14 mouse cellular contexts compared by ENCODE assay signal in the genomic region with DNA sequence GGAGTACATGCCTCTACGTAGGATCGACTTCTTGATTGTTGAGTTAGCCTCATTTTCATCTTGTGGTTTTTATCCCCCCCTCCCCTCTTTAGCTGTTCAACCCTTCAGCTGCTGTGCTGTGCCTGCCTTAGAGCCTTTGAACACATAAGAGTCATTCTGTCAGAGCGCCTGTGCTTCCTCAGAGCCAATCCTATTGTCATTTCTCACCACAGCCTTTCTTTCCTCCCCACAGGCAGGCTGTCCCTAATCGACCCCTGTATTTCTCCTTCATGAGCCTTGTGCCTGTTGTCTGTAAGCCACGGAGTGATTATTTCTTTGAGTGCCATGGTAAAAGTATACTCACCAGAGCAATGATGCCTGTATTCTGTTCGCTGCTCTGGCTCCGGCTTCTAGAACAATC. TPM values are rescaled to one million over a fixed set of nuclear protein-coding genes. Genes with fewer than 3 reads are reported as not detected.
A peak's percentile ranks its signal among the peaks of the same experiment; 100 is the strongest.
DNase-seq lines count a peak whose midpoint lies in the region; ATAC-seq and TF ChIP-seq lines count a peak whose summit lies in the region.
"Had no signal": no experiment of that assay in that cellular context is flagged by ENCODE, and none has a peak within 500 bp of the region (broad histone marks: within the 10 kb centered on the region; RNA-seq: fewer than 3 reads in every experiment).

No protein-coding gene starts in this region.

- no peak for DNase-seq in frontal cortex, postnatal 25 days (ENCODE audit: low spot score in 2 of 2)
- DNase-seq in layer of hippocampus, adult 2 months (ENCODE audit: low spot score in 2 of 2): no peak
- no peak for DNase-seq in layer of hippocampus, adult 11-12 months (ENCODE audit: low spot score)
- DNase-seq in MEL (ENCODE audit: low read depth, low spot score): no peak
- no peak for DNase-seq in stomach, postnatal 0 days (ENCODE audit: low spot score)
- no peak for DNase-seq in kidney, postnatal 36 days
- DNase-seq: spleen, adult 18-20 months had no signal

- peak overlapping the region; percentile 12 for H3K27ac ChIP-seq in layer of hippocampus, adult 2 months
- H3K27ac ChIP-seq in MEL (ENCODE audit: control insufficient read depth, low read depth, low read length): peak overlapping the region; percentile 36
- peak overlapping the region; percentile 50 for H3K27ac ChIP-seq in stomach, postnatal 0 days (replicated peaks)
- no peak overlapping the region for H3K27ac ChIP-seq in liver, embryonic 12.5 days
- H3K27ac ChIP-seq: embryonic facial prominence, embryonic 13.5 days; limb, embryonic 12.5 days; macrophage; midbrain, embryonic 12.5 days had no signal

- no peaks in the 10 kb centered on the region for H3K27me3 ChIP-seq in MEL (ENCODE audit: control insufficient read depth in 1 of 2, insufficient read depth in 2 of 2, low read length in 2 of 2)
- H3K27me3 ChIP-seq in stomach, postnatal 0 days (ENCODE audit: control insufficient read depth, insufficient read depth, low read length): no peaks in the 10 kb centered on the region
- H3K27me3 ChIP-seq in liver, embryonic 12.5 days (replicated peaks): no peaks in the 10 kb centered on the region
- H3K27me3 ChIP-seq: embryonic facial prominence, embryonic 13.5 days; limb, embryonic 12.5 days; midbrain, embryonic 12.5 days had no signal

- 65% methylated on average over 7 of the region's 7 CpGs for WGBS in stomach, postnatal 0 days
- 70% methylated on average over 7 of the region's 7 CpGs for WGBS in liver, embryonic 12.5 days (ENCODE audit: insufficient replicate concordance)

- no peak for TF ChIP-seq CTCF in layer of hippocampus, adult 2 months (conservative IDR thresholded peaks at IDR 0.05)
- no peak for TF ChIP-seq CTCF in MEL (IDR thresholded peaks at IDR 0.05 in 2 of 3, conservative IDR thresholded peaks at IDR 0.05 in 1 of 3; ENCODE audit: control insufficient read depth in 1 of 3, insufficient read depth in 1 of 3, low read depth in 2 of 3, low read length in 3 of 3, poor library complexity in 1 of 3, severe bottlenecking in 1 of 3)
- TF ChIP-seq CTCF in stomach, postnatal 0 days (IDR thresholded peaks at IDR 0.05; ENCODE audit: low read depth): no peak

- no peak overlapping the region for H3K4me2 ChIP-seq in stomach, postnatal 0 days (replicated peaks; ENCODE audit: low read depth)
- no peak overlapping the region for H3K4me2 ChIP-seq in liver, embryonic 12.5 days
- H3K4me2 ChIP-seq: embryonic facial prominence, embryonic 13.5 days; limb, embryonic 12.5 days; midbrain, embryonic 12.5 days had no signal

- peak overlapping the region; percentile 18; the same call in 1 of the 2 replicates for H3K9ac ChIP-seq in MEL (ENCODE audit: control insufficient read depth, low read depth, low read length, poor library complexity, severe bottlenecking)
- no peak overlapping the region for H3K9ac ChIP-seq in stomach, postnatal 0 days (ENCODE audit: low read length)
- H3K9ac ChIP-seq in liver, embryonic 12.5 days: no peak overlapping the region
- H3K9ac ChIP-seq: embryonic facial prominence, embryonic 13.5 days; limb, embryonic 12.5 days; midbrain, embryonic 12.5 days had no signal

- TF ChIP-seq POLR2A in MEL (IDR thresholded peaks at IDR 0.05; ENCODE audit: control insufficient read depth in 1 of 2, insufficient read depth in 1 of 2, low read depth in 1 of 2, low read length in 2 of 2, poor library complexity in 1 of 2): no peak

- TF ChIP-seq RAD21 in MEL (IDR thresholded peaks at IDR 0.05; ENCODE audit: low read depth, low read length): no peak

- no peak; a peak in 1 of 4 replicates for TF ChIP-seq EP300 in MEL (IDR thresholded peaks at IDR 0.05; ENCODE audit: low read depth in 1 of 2, low read length in 2 of 2)
- TF ChIP-seq EP300 in stomach, postnatal 0 days (optimal IDR thresholded peaks at IDR 0.05): no peak

- H3K4me1 ChIP-seq in MEL (ENCODE audit: control insufficient read depth in 1 of 2, insufficient read depth in 2 of 2, low read length in 2 of 2): peaks cover 24 to 25% of the 10 kb centered on the region in 2 experiments
- H3K4me1 ChIP-seq in stomach, postnatal 0 days (replicated peaks; ENCODE audit: control insufficient read depth, insufficient read depth): no peaks in the 10 kb centered on the region; the same call in 1 of the 2 replicates
- H3K4me1 ChIP-seq in liver, embryonic 12.5 days: 0 out of 2 replicates have a peak, but pooled peaks cover 6% of the 10 kb centered on the region
- H3K4me1 ChIP-seq: limb, embryonic 12.5 days; midbrain, embryonic 12.5 days had no signal

- no peaks in the 10 kb centered on the region for H3K9me3 ChIP-seq in MEL (replicated peaks; ENCODE audit: insufficient read depth, low read length)
- H3K9me3 ChIP-seq in stomach, postnatal 0 days (ENCODE audit: control insufficient read depth, low read length): no peaks in the 10 kb centered on the region
- H3K9me3 ChIP-seq in liver, embryonic 12.5 days (replicated peaks): no peaks in the 10 kb centered on the region
- H3K9me3 ChIP-seq: embryonic facial prominence, embryonic 13.5 days; limb, embryonic 12.5 days; midbrain, embryonic 12.5 days had no signal

- H3K36me3 ChIP-seq in MEL (ENCODE audit: control insufficient read depth in 1 of 2, insufficient read depth in 2 of 2, low read length in 2 of 2): peaks cover 0 to 29% of the 10 kb centered on the region in 2 experiments; a peak in 3 of 4 replicates
- H3K36me3 ChIP-seq in stomach, postnatal 0 days (ENCODE audit: control insufficient read depth, insufficient read depth, low read length): no peaks in the 10 kb centered on the region
- H3K36me3 ChIP-seq in liver, embryonic 12.5 days: no peaks in the 10 kb centered on the region
- H3K36me3 ChIP-seq: embryonic facial prominence, embryonic 13.5 days; limb, embryonic 12.5 days; midbrain, embryonic 12.5 days had no signal

- H3K79me2 ChIP-seq in MEL (ENCODE audit: control insufficient read depth, insufficient read depth, low read length, poor library complexity): no peaks in the 10 kb centered on the region

- peak; percentile 50; the same call in 1 of the 2 replicates for ATAC-seq in frontal cortex, adult (ENCODE audit: low TSS enrichment)
- ATAC-seq in stomach, postnatal 0 days (ENCODE audit: low FRiP score, low TSS enrichment): no peak; the same call in 1 of the 2 replicates
- ATAC-seq in liver, embryonic 12.5 days: no peak
- ATAC-seq: activated CD4-positive, CD25-positive, alpha-beta regulatory T cell, adult 4 months had no signal

- no peak overlapping the region for H3K4me3 ChIP-seq in layer of hippocampus, adult 2 months
- peak overlapping the region in 1 of 2 experiments; percentile 30; a peak in 2 of 4 replicates for H3K4me3 ChIP-seq in MEL (ENCODE audit: control insufficient read depth in 1 of 2, insufficient read depth in 1 of 2, low read depth in 2 of 2, low read length in 2 of 2)
- no peak overlapping the region for H3K4me3 ChIP-seq in stomach, postnatal 0 days (ENCODE audit: low read depth, low read length)
- H3K4me3 ChIP-seq in liver, embryonic 12.5 days: no peak overlapping the region
- H3K4me3 ChIP-seq: embryonic facial prominence, embryonic 13.5 days; limb, embryonic 12.5 days; midbrain, embryonic 12.5 days had no signal

TF ChIP-seq in MEL, 35 proteins besides CTCF, POLR2A, EP300 and RAD21:
- TF ChIP-seq CHD1 (IDR thresholded peaks at IDR 0.05; ENCODE audit: low read depth, low read length) (no peak), ETS1 (IDR thresholded peaks at IDR 0.05; ENCODE audit: low read depth, low read length) (no peak), ZMIZ1 (IDR thresholded peaks at IDR 0.05; ENCODE audit: low read depth, low read length) (no peak), SMC3 (IDR thresholded peaks at IDR 0.05; ENCODE audit: low read depth, low read length) (no peak), MXI1 (IDR thresholded peaks at IDR 0.05; ENCODE audit: low read depth, low read length) (no peak)

RNA-seq across cellular contexts. Expression of gene Gk5, which starts 16.3 kb away (rescaled TPM):
- 1 to 10 TPM; 4.5 to 5.6 TPM for total RNA-seq in layer of hippocampus, adult 2 months (2021)
- total RNA-seq in MEL (2012; rRNA removed): 4.0 and 4.1 TPM in 2 replicates
- 1 to 10 TPM in 1 of 2 experiments, not detected in 1; 6.2 TPM for polyA plus RNA-seq in MEL (2012; ENCODE audit: insufficient read depth in 1 of 2, insufficient read length in 2 of 2, low read depth in 1 of 2, low replicate concordance in 2 of 2, missing spikeins in 1 of 2)
- 8.7 and 9.8 TPM in 2 replicates for polyA plus RNA-seq in stomach, postnatal 0 days (2015; fragmentation: Nextera tagmentation; extraction: Ambion mirVana)
- polyA plus RNA-seq in liver, embryonic 12.5 days (2016; fragmentation: Nextera tagmentation; extraction: Ambion mirVana): 0.85 and 1.2 TPM in 2 replicates
